Mouse (Mus musculus): ENCODE data around the gene Mcl1.

- no peak for TF ChIP-seq CTCF (IDR thresholded peaks at IDR 0.05; ENCODE audit: borderline replicate concordance, insufficient read depth, low read depth, low read length)
- TF ChIP-seq POLR2A (IDR thresholded peaks at IDR 0.05; ENCODE audit: borderline replicate concordance, insufficient read depth, low read length) = no peak
Measured at GRCm38 (mm10) chr3:95709967-95710366, 51.4 kb downstream of the Mcl1 start.
